Mouse (Mus musculus): Measurements from ENCODE around the gene Tox3. TPM values are rescaled to one million over a fixed set of nuclear protein-coding genes. Genes with fewer than 3 reads are reported as not detected.
A peak's percentile ranks its signal among the peaks of the same experiment; 100 is the strongest.

The Tox3 gene
- polyA plus RNA-seq (2015; fragmentation: Nextera tagmentation; extraction: Ambion mirVana) = 0.08 and 0.09 TPM in 2 replicates

- H3K4me3 ChIP-seq (replicated peaks) = peak within 1 kb of the TSS; percentile 51
- 0 out of 2 replicates have a peak, but pooled peaks cover 8% of the 10 kb centered on the region for H3K4me1 ChIP-seq (replicated peaks)
- no peak within 1 kb of the TSS for H3K9ac ChIP-seq
- H3K9me3 ChIP-seq (replicated peaks) = no peaks in the 10 kb centered on the region
- no peaks in the 10 kb centered on the region for H3K36me3 ChIP-seq (replicated peaks)
- ATAC-seq (ENCODE audit: insufficient read depth) = peak; percentile 12; the same call in 1 of the 2 replicates
- peaks cover 48% of the 10 kb centered on the region for H3K27me3 ChIP-seq
- H3K27ac ChIP-seq (replicated peaks) = no peak within 1 kb of the TSS
- WGBS (ENCODE audit: insufficient replicate concordance) = 6% methylated on average over 29 of the region's 89 CpGs
- peak within 1 kb of the TSS; percentile 67 for H3K4me2 ChIP-seq
Measured at GRCm38 (mm10) chr8:90348178-90348925, at the start of gene Tox3. TSS of gene Tox3 (minus strand) at chr8:90348343.

GRCm38 (mm10) chr8:90392643-90393042, 44.5 kb upstream of the Tox3 start:
- ATAC-seq (ENCODE audit: insufficient read depth) = no peak
- WGBS (ENCODE audit: insufficient replicate concordance) = 77% methylated on average over 2 of the region's 2 CpGs
- no peak overlapping the region for H3K27ac ChIP-seq (replicated peaks)
- no peak overlapping the region for H3K9ac ChIP-seq
- H3K4me1 ChIP-seq (replicated peaks) = peaks cover 3% of the 10 kb centered on the region; the same call in 1 of the 2 replicates
- H3K27me3 ChIP-seq = no peaks in the 10 kb centered on the region
- H3K9me3 ChIP-seq (replicated peaks) = no peaks in the 10 kb centered on the region
- no peak overlapping the region for H3K4me2 ChIP-seq
- H3K4me3 ChIP-seq (replicated peaks) = no peak overlapping the region
- H3K36me3 ChIP-seq (replicated peaks) = no peaks in the 10 kb centered on the region

GRCm38 (mm10) chr8:90391483-90392074, 43.4 kb upstream of the Tox3 start:
- Histone ChIP-seq H3K36me3 (replicated peaks) (no peaks in the 10 kb centered on the region), H3K9me3 (replicated peaks) (no peaks in the 10 kb centered on the region), H3K27me3 (no peaks in the 10 kb centered on the region), H3K4me1 (replicated peaks) (peaks cover 3% of the 10 kb centered on the region; the same call in 1 of the 2 replicates), H3K27ac (replicated peaks) (no peak overlapping the region), H3K9ac (no peak overlapping the region), H3K4me2 (no peak overlapping the region), H3K4me3 (replicated peaks) (no peak overlapping the region)
- WGBS (ENCODE audit: insufficient replicate concordance) = 9% methylated on average over 3 of the region's 3 CpGs
- peak; percentile 65 for ATAC-seq (ENCODE audit: insufficient read depth)

- H3K27ac ChIP-seq (replicated peaks) = no peak overlapping the region
- WGBS (ENCODE audit: insufficient replicate concordance) = 54% methylated on average over 1 of the region's 1 CpGs
- H3K27me3 ChIP-seq = no peaks in the 10 kb centered on the region
- ATAC-seq (ENCODE audit: insufficient read depth) = no peak
- no peaks in the 10 kb centered on the region for H3K36me3 ChIP-seq (replicated peaks)
- peaks cover 3% of the 10 kb centered on the region; the same call in 1 of the 2 replicates for H3K4me1 ChIP-seq (replicated peaks)
- H3K4me2 ChIP-seq = no peak overlapping the region
- H3K9ac ChIP-seq = no peak overlapping the region
- H3K4me3 ChIP-seq (replicated peaks) = no peak overlapping the region
- H3K9me3 ChIP-seq (replicated peaks) = no peaks in the 10 kb centered on the region
Measured at GRCm38 (mm10) chr8:90390827-90391226, 42.7 kb upstream of the Tox3 start.

- Histone ChIP-seq H3K36me3 (replicated peaks) (no peaks in the 10 kb centered on the region), H3K4me2 (no peak overlapping the region), H3K9ac (no peak overlapping the region), H3K9me3 (replicated peaks) (no peaks in the 10 kb centered on the region), H3K27ac (replicated peaks) (no peak overlapping the region), H3K27me3 (no peaks in the 10 kb centered on the region), H3K4me3 (replicated peaks) (no peak overlapping the region), H3K4me1 (replicated peaks) (no peaks in the 10 kb centered on the region)
- ATAC-seq (ENCODE audit: insufficient read depth) = no peak
- WGBS (ENCODE audit: insufficient replicate concordance) = 74% methylated on average over 6 of the region's 6 CpGs
Measured at GRCm38 (mm10) chr8:90379064-90379463, 30.9 kb upstream of the Tox3 start.

GRCm38 (mm10) chr8:90378036-90378435, 29.9 kb upstream of the Tox3 start:
- H3K9ac ChIP-seq = no peak overlapping the region
- ATAC-seq (ENCODE audit: insufficient read depth) = no peak
- WGBS (ENCODE audit: insufficient replicate concordance) = 53% methylated on average over 3 of the region's 3 CpGs
- H3K27me3 ChIP-seq = no peaks in the 10 kb centered on the region
- no peak overlapping the region for H3K4me2 ChIP-seq
- no peaks in the 10 kb centered on the region for H3K4me1 ChIP-seq (replicated peaks)
- H3K36me3 ChIP-seq (replicated peaks) = no peaks in the 10 kb centered on the region
- H3K4me3 ChIP-seq (replicated peaks) = no peak overlapping the region
- H3K27ac ChIP-seq (replicated peaks) = no peak overlapping the region
- H3K9me3 ChIP-seq (replicated peaks) = no peaks in the 10 kb centered on the region

- Histone ChIP-seq H3K9me3 (replicated peaks) (no peaks in the 10 kb centered on the region), H3K4me2 (no peak overlapping the region), H3K4me3 (replicated peaks) (no peak overlapping the region), H3K4me1 (replicated peaks) (no peaks in the 10 kb centered on the region), H3K36me3 (replicated peaks) (no peaks in the 10 kb centered on the region), H3K9ac (no peak overlapping the region), H3K27me3 (no peaks in the 10 kb centered on the region), H3K27ac (replicated peaks) (no peak overlapping the region)
- no peak for ATAC-seq (ENCODE audit: insufficient read depth)
- 64% methylated on average over 10 of the region's 10 CpGs for WGBS (ENCODE audit: insufficient replicate concordance)
Measured at GRCm38 (mm10) chr8:90371611-90372222, 23.6 kb upstream of the Tox3 start.

- no peak for ATAC-seq (ENCODE audit: insufficient read depth)
Measured at GRCm38 (mm10) chr8:90369876-90370275, 21.7 kb upstream of the Tox3 start.

GRCm38 (mm10) chr8:90356729-90357128, 8.6 kb upstream of the Tox3 start:
- Histone ChIP-seq H3K27me3 (no peaks in the 10 kb centered on the region), H3K27ac (replicated peaks) (no peak overlapping the region), H3K9ac (no peak overlapping the region), H3K36me3 (replicated peaks) (no peaks in the 10 kb centered on the region), H3K9me3 (replicated peaks) (no peaks in the 10 kb centered on the region), H3K4me2 (no peak overlapping the region), H3K4me1 (replicated peaks) (no peaks in the 10 kb centered on the region), H3K4me3 (replicated peaks) (no peak overlapping the region)
- no peak for ATAC-seq (ENCODE audit: insufficient read depth)
- 10% methylated on average over 3 of the region's 3 CpGs for WGBS (ENCODE audit: insufficient replicate concordance)

More at GRCm38 (mm10) chr8:90369876-90370275, 21.7 kb upstream of the Tox3 start:
- Histone ChIP-seq H3K36me3 (replicated peaks) (no peaks in the 10 kb centered on the region), H3K27me3 (no peaks in the 10 kb centered on the region), H3K9me3 (replicated peaks) (no peaks in the 10 kb centered on the region), H3K4me1 (replicated peaks) (no peaks in the 10 kb centered on the region), H3K27ac (replicated peaks) (no peak overlapping the region), H3K4me3 (replicated peaks) (no peak overlapping the region), H3K9ac (no peak overlapping the region), H3K4me2 (no peak overlapping the region)
- 7% methylated on average over 3 of the region's 3 CpGs for WGBS (ENCODE audit: insufficient replicate concordance)

- no peak for ATAC-seq (ENCODE audit: insufficient read depth)
- H3K4me3 ChIP-seq (replicated peaks) = no peak overlapping the region
- no peaks in the 10 kb centered on the region for H3K9me3 ChIP-seq (replicated peaks)
- peaks cover 6% of the 10 kb centered on the region for H3K27me3 ChIP-seq
- H3K4me2 ChIP-seq = no peak overlapping the region
- no peak overlapping the region for H3K27ac ChIP-seq (replicated peaks)
- H3K9ac ChIP-seq = no peak overlapping the region
- H3K4me1 ChIP-seq (replicated peaks) = no peaks in the 10 kb centered on the region
- 57% methylated on average over 3 of the region's 3 CpGs for WGBS (ENCODE audit: insufficient replicate concordance)
- no peaks in the 10 kb centered on the region for H3K36me3 ChIP-seq (replicated peaks)
Measured at GRCm38 (mm10) chr8:90354782-90355181, 6.6 kb upstream of the Tox3 start.

- Histone ChIP-seq H3K4me2 (no peak overlapping the region), H3K27me3 (peaks cover 13% of the 10 kb centered on the region), H3K9me3 (replicated peaks) (no peaks in the 10 kb centered on the region), H3K27ac (replicated peaks) (no peak overlapping the region), H3K4me3 (replicated peaks) (no peak overlapping the region), H3K36me3 (replicated peaks) (no peaks in the 10 kb centered on the region), H3K9ac (no peak overlapping the region), H3K4me1 (replicated peaks) (no peaks in the 10 kb centered on the region)
- ATAC-seq (ENCODE audit: insufficient read depth) = no peak
- 57% methylated on average over 16 of the region's 16 CpGs for WGBS (ENCODE audit: insufficient replicate concordance)
Measured at GRCm38 (mm10) chr8:90353960-90354540, 5.9 kb upstream of the Tox3 start.
